Mouse (Mus musculus) midbrain, embryonic 13.5 days (tissue): ENCODE results near the gene Ddx21. TPM values are rescaled to one million over a fixed set of nuclear protein-coding genes. Genes with fewer than 3 reads are reported as not detected.

Experiments
- ATAC-seq: fragments of 200-750 bp; cut with Nextera tagmentation; 2 replicates; pipeline ENCODE4 v1.8.0; 2017; ENCODE audit warnings: mild to moderate bottlenecking, moderate TSS enrichment, moderate library complexity
- H3K27ac ChIP-seq: fragments of 300-500 bp; sonication (generic); 2 replicates; pipeline ENCODE4 v1.5.1; 2015; ENCODE audit warnings: inconsistent platforms, mild to moderate bottlenecking, moderate library complexity
- H3K27me3 ChIP-seq: fragments of 300-500 bp; sonication (generic); 2 replicates; pipeline ENCODE4 v1.6.1; 2015; ENCODE audit warnings: mild to moderate bottlenecking, inconsistent platforms
- H3K36me3 ChIP-seq: fragments of 300-500 bp; sonication (generic); 2 replicates; pipeline ENCODE4 v1.6.1; 2015; ENCODE audit warnings: mild to moderate bottlenecking, inconsistent platforms
- H3K4me1 ChIP-seq: fragments of 300-500 bp; sonication (generic); replicated peaks from 2 replicates; pipeline ENCODE4 v1.6.1; 2015; ENCODE audit warnings: inconsistent platforms
- H3K4me2 ChIP-seq: fragments of 300-500 bp; sonication (generic); replicated peaks from 2 replicates; pipeline ENCODE4 v1.6.1; 2015; ENCODE audit warnings: moderate library complexity, mild to moderate bottlenecking, inconsistent platforms
- H3K4me3 ChIP-seq: fragments of 300-500 bp; sonication (generic); replicated peaks from 2 replicates; pipeline ENCODE4 v1.5.1; 2015; ENCODE audit warnings: mild to moderate bottlenecking, inconsistent platforms
- H3K9ac ChIP-seq: fragments of 300-500 bp; sonication (generic); replicated peaks from 2 replicates; pipeline ENCODE4 v1.6.1; 2015; ENCODE audit warnings: mild to moderate bottlenecking, inconsistent platforms
- H3K9me3 ChIP-seq: fragments of 300-500 bp; sonication (generic); 2 replicates; pipeline ENCODE4 v1.6.1; 2016; ENCODE audit warnings: mild to moderate bottlenecking, inconsistent platforms
- WGBS: fragments of 180-500 bp; shearing (Covaris S2); methylation state at CpG from one replicate; pipeline ENCODE4 v1.1.7; 2015; 5-methylcytosine and 5-hydroxymethylcytosine counted together
- polyA plus RNA-seq: library from polyadenylated mRNA; unstranded; fragments of >200 nt; fragmentation: Nextera tagmentation; extraction: Ambion mirVana; gene quantifications from 2 replicates; pipeline ENCODE4 v1.2.1, GENCODE M21; 2015

Ddx21 gene
- polyA plus RNA-seq, 1 experiment from 2014 or later, result 18.2 TPM

DNA sequence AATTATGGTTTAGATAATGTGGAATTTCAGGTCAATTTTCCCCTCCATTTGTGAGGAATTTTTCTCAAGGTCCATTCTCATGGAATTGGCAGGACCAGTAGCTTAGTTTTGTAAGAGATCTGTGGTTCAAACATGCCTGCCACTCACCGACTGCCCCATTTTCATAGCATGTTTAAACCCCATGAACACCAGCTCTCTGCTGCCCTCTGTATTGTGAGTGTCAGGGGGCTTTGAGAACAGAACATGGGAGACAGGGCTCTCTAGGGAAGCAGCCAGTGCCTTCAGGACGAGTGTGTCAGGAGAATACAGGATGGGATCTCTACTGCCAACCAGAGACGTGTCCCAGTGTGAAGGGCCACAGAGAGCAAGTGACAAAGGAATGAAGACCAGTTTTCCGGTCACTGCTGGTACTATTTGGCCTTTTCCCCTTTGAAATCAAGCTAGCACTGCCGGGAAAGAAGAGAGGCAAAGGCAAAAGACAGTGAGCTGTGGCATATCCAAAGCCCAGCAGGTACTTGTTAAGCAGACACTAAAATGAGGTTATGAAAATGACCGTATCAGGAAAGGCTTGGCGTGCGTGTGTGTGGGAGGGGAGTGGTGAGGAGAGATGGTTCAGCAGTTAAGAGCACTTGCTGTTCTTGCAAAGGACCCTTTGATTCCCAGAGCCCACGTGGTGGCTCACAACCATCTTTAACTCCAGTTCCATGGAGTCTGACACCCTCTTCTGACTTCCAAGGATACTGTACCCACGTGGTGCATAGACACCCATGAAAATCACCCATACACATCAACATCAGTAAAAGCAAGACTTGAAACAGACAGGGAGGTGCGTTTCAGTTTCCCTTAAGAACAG, 46.1 kb downstream of the Ddx21 start:
- Histone ChIP-seq H3K36me3 (peaks cover 54% of the 10 kb centered on the region), H3K9ac (no peak overlapping the region), H3K4me2 (no peak overlapping the region), H3K4me1 (no peaks in the 10 kb centered on the region), H3K9me3 (no peaks in the 10 kb centered on the region), H3K27ac (no peak overlapping the region), H3K4me3 (no peak overlapping the region), H3K27me3 (no peaks in the 10 kb centered on the region)
- no peak for ATAC-seq
- 81% methylated on average over 11 of the region's 11 CpGs for WGBS

DNA sequence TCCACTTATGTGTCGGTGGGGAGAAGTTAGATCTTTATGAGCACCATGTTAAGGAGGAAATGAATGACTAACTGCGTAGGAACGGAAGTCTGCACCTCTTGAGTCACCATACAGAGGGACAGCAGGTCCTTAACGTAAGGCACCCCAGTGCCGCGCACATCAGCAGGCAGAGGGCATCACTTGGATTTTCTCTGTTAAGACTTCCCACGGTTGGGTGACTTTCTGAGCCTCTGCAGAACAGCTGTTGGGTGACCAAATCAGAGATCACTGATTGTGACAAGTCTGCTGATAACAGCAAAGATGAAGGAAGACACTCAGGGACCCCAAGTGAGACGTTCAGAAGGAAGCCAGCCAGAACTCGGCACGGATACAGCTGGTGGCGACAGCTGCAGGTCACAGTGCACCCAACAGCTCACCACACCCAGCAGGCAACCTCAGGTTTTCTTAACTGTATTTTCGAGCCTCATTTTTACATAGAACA, 48.4 kb downstream of the Ddx21 start:
- WGBS, result 83% methylated on average over 12 of the region's 12 CpGs
- Histone ChIP-seq H3K9ac (no peak overlapping the region), H3K36me3 (peaks cover 31% of the 10 kb centered on the region), H3K4me2 (no peak overlapping the region), H3K27me3 (no peaks in the 10 kb centered on the region), H3K4me3 (no peak overlapping the region), H3K4me1 (no peaks in the 10 kb centered on the region), H3K9me3 (no peaks in the 10 kb centered on the region), H3K27ac (no peak overlapping the region)
- ATAC-seq, result no peak

DNA sequence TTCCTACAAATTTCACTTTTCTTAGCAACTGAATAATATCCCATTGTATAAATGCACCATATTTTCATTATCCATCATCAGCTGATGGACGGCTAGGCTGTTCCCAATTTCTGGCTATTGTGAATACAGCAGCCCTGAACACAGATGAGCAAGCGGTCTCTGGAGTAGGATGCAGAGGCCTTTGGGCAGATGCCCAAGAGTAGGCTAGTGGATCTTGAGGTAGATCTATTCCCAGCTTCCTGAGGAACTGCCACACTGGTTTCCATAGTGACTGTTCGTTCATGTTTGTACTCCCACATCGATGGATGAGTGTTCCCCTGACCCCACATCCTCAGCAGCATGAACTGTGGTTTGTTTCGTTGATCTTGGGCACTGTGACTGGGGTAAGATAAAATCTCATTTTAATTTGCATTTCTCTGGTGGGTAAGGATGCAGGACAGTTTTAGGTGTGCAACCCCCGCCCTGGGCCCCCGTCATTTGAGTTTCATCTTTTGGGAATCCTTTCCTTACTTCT, 51.2 kb downstream of the Ddx21 start:
- Histone ChIP-seq H3K4me3 (no peak overlapping the region), H3K9ac (no peak overlapping the region), H3K9me3 (no peaks in the 10 kb centered on the region), H3K4me2 (no peak overlapping the region), H3K4me1 (no peaks in the 10 kb centered on the region), H3K36me3 (peaks cover 8% of the 10 kb centered on the region), H3K27ac (no peak overlapping the region), H3K27me3 (no peaks in the 10 kb centered on the region)
- no peak for ATAC-seq
- WGBS, result 82% methylated on average over 7 of the region's 7 CpGs

DNA sequence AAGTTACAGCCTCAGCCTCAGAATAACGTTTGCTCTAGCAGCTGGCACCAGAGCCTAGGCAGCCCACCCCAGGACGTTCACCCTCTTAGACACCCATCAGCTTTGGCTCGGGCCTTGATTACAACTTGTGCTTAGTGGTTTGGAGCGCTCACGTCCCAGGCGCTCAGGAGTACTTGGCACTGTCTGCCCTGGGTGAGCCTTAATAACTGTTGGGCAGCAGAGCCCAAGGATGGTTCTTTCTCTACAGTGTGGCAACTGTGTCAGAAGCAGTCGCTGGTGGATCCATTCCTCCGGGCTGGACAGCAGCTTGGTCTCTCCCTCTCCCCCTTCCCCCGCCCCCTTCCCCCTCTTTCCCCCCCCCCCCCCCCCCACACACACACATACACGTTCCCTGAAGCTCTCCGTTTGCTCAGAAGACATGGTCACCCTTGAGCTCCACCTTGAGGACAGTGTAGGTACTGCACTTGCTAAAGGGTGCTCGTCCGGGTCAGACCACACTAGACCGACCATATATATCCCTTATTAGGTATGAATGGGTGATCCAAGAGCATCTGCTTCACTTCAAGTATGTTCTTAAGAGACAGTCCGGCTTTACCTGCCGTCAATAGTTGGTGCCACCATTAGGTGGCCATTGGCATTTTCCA, 52.4 kb downstream of the Ddx21 start:
- Histone ChIP-seq H3K9me3 (no peaks in the 10 kb centered on the region), H3K4me2 (no peak overlapping the region), H3K4me1 (no peaks in the 10 kb centered on the region), H3K27ac (no peak overlapping the region), H3K27me3 (no peaks in the 10 kb centered on the region), H3K36me3 (peaks cover 8% of the 10 kb centered on the region), H3K4me3 (no peak overlapping the region), H3K9ac (no peak overlapping the region)
- 33% methylated on average over 14 of the region's 16 CpGs for WGBS
- no peak for ATAC-seq

DNA sequence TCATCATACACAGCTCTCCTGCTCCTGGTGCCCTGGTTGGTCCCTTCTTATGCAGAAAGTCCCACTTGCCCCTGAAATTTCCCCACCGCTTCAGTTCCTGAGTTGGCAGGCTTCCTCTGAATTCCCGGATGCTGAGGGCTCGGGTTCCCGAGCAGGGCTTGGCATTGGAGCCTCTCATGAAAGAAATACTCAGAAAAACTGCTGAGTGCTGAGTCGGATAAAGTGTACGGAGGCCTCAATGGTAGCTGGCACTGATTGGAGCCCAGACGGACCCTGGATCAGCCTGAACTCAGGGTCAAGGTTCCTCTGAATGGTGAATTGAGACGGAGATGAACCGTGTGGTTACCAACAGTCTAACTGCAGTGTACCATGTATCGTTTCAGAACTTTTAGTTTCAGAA, 55.6 kb downstream of the Ddx21 start:
- ATAC-seq, result no peak
- H3K27ac ChIP-seq, result no peak overlapping the region
- H3K9me3 ChIP-seq, result no peaks in the 10 kb centered on the region
- H3K27me3 ChIP-seq, result no peaks in the 10 kb centered on the region
- no peaks in the 10 kb centered on the region for H3K36me3 ChIP-seq
- no peaks in the 10 kb centered on the region for H3K4me1 ChIP-seq
- WGBS, result 83% methylated on average over 10 of the region's 10 CpGs
- H3K4me3 ChIP-seq, result no peak overlapping the region
- no peak overlapping the region for H3K9ac ChIP-seq
- H3K4me2 ChIP-seq, result no peak overlapping the region

DNA sequence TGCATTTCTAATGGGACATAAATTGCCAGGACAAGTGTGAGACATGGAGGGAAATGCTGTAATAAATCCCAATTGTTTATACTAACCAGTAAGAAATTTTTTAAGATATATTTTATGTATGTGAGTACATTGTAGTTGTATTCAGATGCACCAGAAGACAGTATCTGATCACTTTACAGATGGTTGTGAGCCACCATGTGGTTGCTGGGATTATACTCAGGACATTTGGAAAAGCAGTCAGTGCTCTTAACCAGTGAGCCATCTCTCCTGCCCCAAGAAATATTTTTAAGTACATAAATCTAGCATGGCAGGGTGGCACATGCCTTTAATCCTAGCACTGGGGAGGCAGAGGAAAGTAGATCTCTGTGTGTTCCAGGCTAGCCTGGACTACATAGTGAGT, 56.3 kb downstream of the Ddx21 start:
- Histone ChIP-seq H3K27ac (no peak overlapping the region), H3K36me3 (no peaks in the 10 kb centered on the region), H3K27me3 (no peaks in the 10 kb centered on the region), H3K4me2 (no peak overlapping the region), H3K4me3 (no peak overlapping the region), H3K9me3 (no peaks in the 10 kb centered on the region), H3K9ac (no peak overlapping the region), H3K4me1 (no peaks in the 10 kb centered on the region)
- no peak for ATAC-seq

DNA sequence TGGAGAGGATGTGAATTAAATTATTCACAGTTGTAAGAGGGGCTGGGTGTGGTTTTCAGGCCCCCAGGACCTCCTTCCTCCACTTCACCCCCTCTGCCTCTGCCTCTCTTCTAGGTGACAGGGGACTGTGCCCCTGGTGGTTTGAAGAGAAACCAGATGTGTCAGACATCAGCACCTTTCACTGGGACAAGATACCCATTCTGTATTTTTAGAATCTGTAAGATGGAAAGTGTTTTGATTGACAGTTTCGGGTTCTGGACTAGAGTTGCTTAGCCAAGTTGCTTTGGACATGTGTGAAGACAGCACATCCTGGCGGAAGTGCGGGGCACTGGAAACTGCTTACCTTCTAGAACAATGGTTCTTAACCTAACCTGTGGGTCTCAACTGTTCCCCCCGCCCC, 57.8 kb downstream of the Ddx21 start:
- H3K27me3 ChIP-seq, result no peaks in the 10 kb centered on the region
- H3K4me1 ChIP-seq, result no peaks in the 10 kb centered on the region
- no peak overlapping the region for H3K9ac ChIP-seq
- no peak overlapping the region for H3K4me2 ChIP-seq
- no peak overlapping the region for H3K27ac ChIP-seq
- 92% methylated on average over 4 of the region's 4 CpGs for WGBS
- no peaks in the 10 kb centered on the region for H3K36me3 ChIP-seq
- H3K9me3 ChIP-seq, result no peaks in the 10 kb centered on the region
- no peak overlapping the region for H3K4me3 ChIP-seq
- no peak for ATAC-seq

DNA sequence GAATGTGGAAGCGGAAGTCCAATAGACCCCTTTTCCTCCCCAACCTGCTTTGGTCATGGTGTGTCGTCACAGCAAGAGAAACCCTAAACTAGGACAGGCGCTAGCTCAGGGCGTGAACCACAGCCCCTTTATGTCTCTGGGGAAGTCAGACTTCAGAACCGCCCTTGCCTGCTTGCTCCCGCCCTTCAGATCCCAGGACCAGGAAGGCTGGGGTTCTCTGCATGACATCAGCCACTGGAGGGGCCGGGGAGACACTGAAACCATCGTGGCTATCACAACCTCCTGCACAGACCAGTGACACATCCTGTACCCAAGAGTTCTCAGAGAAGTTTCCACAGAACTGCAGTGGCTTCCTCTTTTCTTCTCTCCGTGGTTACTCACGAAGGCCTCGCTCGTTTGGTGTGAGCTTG, 58.7 kb downstream of the Ddx21 start:
- Histone ChIP-seq H3K9ac (no peak overlapping the region), H3K4me2 (no peak overlapping the region), H3K9me3 (no peaks in the 10 kb centered on the region), H3K4me3 (no peak overlapping the region), H3K36me3 (no peaks in the 10 kb centered on the region), H3K27ac (no peak overlapping the region), H3K27me3 (no peaks in the 10 kb centered on the region), H3K4me1 (no peaks in the 10 kb centered on the region)
- WGBS, result 85% methylated on average over 12 of the region's 12 CpGs
- no peak for ATAC-seq

DNA sequence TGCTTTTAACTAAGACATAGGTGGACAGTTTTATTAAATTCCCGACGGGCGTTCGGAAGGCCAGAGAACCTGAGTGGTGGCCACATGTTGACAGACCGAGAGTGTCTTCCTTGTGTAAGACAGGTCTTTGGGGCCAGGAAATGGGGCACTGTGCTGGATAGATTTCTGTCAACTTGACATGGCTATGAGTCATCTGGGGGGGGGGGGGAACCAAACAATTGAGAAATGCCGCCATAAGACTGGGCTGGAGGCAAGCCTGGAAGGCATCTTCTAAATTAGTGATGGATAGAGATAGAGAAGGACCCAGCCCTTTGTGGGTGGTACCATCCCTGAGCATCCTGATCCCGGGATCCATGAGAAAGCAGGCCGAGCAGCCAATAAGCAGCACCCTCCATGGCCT, 59.2 kb downstream of the Ddx21 start:
- WGBS, result 93% methylated on average over 8 of the region's 8 CpGs
- no peaks in the 10 kb centered on the region for H3K27me3 ChIP-seq
- no peak overlapping the region for H3K4me2 ChIP-seq
- no peak overlapping the region for H3K4me3 ChIP-seq
- H3K9ac ChIP-seq, result no peak overlapping the region
- ATAC-seq, result no peak
- no peaks in the 10 kb centered on the region for H3K4me1 ChIP-seq
- no peak overlapping the region for H3K27ac ChIP-seq
- H3K9me3 ChIP-seq, result no peaks in the 10 kb centered on the region
- H3K36me3 ChIP-seq, result no peaks in the 10 kb centered on the region

DNA sequence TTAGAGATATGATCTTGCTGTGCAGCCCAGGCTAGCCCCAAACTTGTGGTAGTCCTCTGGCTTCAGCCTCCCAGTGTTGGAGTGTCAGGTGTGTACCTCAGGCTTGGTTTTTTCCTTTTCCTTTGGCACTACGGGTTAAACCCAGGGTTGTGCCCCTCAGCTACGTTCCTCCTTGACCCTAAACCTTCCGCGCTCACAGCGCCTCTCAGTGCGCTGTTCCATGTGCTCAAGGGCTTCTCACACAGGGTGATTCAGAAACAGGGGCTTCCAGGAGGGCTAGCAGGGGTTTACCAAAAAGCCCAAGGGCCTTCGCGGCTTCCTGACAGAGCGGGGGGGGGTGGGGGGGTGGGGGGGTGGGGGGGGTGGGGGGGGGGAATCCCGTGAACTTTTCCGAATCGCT, 59.6 kb downstream of the Ddx21 start:
- Histone ChIP-seq H3K9me3 (no peaks in the 10 kb centered on the region), H3K27ac (no peak overlapping the region), H3K36me3 (no peaks in the 10 kb centered on the region), H3K4me3 (no peak overlapping the region), H3K4me2 (no peak overlapping the region), H3K4me1 (no peaks in the 10 kb centered on the region), H3K9ac (no peak overlapping the region), H3K27me3 (no peaks in the 10 kb centered on the region)
- 92% methylated on average over 12 of the region's 12 CpGs for WGBS
- no peak for ATAC-seq

DNA sequence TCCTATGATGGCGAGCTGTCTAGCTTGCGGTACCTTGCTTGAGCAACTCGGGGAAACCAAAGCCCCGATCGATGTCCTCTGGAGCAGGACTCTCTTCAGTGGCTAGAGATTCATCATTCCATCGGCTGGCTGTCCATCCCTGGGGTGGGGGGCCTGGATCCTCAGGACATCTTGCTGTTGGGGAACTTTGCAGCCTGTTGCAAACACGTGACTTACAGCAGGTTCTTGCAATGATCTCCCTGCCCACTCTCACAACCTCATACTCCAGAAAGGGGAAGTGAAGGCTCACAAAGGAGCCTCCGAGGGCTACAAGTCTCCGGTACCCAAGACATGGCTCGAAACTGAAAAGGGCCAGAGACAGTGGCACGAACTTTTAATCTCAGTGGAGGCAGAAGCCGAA, 60.6 kb downstream of the Ddx21 start:
- Histone ChIP-seq H3K27me3 (no peaks in the 10 kb centered on the region), H3K4me1 (no peaks in the 10 kb centered on the region), H3K9ac (no peak overlapping the region), H3K27ac (no peak overlapping the region), H3K36me3 (no peaks in the 10 kb centered on the region), H3K4me3 (no peak overlapping the region), H3K9me3 (no peaks in the 10 kb centered on the region), H3K4me2 (no peak overlapping the region)
- ATAC-seq, result no peak
- 95% methylated on average over 12 of the region's 12 CpGs for WGBS

DNA sequence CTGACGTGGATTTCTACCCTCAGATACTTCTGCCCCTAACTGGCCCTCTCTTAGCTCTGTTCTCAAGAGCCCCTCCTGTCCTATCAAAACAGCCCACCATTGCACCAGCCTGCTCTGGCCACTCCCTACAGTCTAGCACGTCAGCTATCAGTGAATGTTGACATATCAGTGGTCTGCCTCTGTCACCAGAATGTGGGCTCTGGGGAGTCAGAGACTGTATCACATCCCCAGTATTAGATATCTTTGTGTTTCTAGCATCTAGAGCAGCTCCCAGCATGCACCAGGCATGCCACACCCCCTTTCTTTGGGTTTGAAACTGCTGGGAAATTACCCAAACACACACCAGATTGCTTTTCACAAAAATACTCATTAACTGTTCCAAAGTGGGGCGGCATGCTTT, 61.3 kb downstream of the Ddx21 start:
- H3K9ac ChIP-seq, result no peak overlapping the region
- H3K4me3 ChIP-seq, result no peak overlapping the region
- ATAC-seq, result no peak
- no peak overlapping the region for H3K4me2 ChIP-seq
- H3K36me3 ChIP-seq, result no peaks in the 10 kb centered on the region
- WGBS, result 75% methylated on average over 3 of the region's 3 CpGs
- no peaks in the 10 kb centered on the region for H3K4me1 ChIP-seq
- no peak overlapping the region for H3K27ac ChIP-seq
- no peaks in the 10 kb centered on the region for H3K9me3 ChIP-seq
- H3K27me3 ChIP-seq, result no peaks in the 10 kb centered on the region
